Mouse (Mus musculus) megakaryocyte-erythroid progenitor cell, adult 5-6 weeks (primary cell): ENCODE data around the gene Ahsg. TPM values are rescaled to one million over a fixed set of nuclear protein-coding genes. Genes with fewer than 3 reads are reported as not detected.

Source experiments
- ATAC-seq: replicated peaks from 2 replicates; pipeline ENCODE4 v1.8.0; 2016; ENCODE audit warnings: mild to moderate bottlenecking, inconsistent platforms; ENCODE audit not compliant: severe bottlenecking, poor library complexity, low FRiP score, low TSS enrichment
- total RNA-seq, 2 experiments: library from RNA; stranded (forward) in 1 of 2; stranded (reverse) in 1 of 2; fragments of 200-1000, 215-1000 nt in 1 of 2; fragments of >200 nt in 1 of 2; fragmentation: Nextera tagmentation in 1 of 2; gene quantifications; 2 replicates each; pipeline ENCODE4 v1.2.3; 2014 to 2017

Gene Ahsg
- not detected in 2 replicates for total RNA-seq (2014; fragmentation: Nextera tagmentation)
- not detected in 2 replicates for total RNA-seq (2017)

DNA sequence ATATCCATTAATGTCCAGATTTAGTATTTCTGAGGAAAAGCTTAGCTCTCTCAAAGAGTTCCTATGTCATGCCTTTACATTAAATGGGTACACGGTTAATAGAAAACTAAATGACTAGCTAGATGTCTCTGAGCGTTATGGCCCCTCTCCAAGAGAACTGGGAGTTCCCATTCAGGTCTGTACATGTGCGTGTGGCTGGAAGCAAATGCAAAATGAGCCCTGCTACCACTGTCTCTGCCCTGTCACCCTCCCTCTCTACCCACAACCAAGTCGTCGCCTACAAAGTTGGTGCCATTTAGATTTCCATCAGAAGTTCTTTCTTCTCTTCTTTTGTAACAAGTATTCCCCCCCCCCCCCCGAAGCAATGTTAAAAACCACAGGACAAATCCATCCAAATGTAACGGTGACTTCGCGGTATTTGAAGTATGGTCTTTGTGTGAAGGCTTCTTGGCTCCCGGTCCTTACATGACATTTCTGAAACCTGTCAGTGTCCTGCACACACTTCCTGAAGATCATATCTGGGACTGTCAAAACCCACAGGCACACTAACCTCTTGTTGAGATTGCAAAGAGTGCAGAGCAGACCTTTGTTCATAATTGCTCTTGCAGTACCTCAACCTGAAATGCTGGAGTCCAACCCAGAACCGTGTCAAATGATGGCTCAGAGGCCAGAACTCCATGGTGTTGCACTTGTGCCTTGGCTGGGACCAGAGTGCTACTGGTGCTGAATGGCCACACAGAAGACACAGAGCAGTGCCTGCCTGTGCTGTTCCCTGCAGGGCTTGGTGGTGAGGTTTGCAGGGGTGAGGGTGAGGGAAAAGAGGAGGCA, at the start of gene Ahsg:
TSS of gene Ahsg (plus strand) at position 595 of the 828 bp plus-strand sequence.
- ATAC-seq, result no peak

GRCm38 (mm10) chr16:22842871-22843270, 48.2 kb upstream of the Ahsg start:
- no peak for ATAC-seq

DNA sequence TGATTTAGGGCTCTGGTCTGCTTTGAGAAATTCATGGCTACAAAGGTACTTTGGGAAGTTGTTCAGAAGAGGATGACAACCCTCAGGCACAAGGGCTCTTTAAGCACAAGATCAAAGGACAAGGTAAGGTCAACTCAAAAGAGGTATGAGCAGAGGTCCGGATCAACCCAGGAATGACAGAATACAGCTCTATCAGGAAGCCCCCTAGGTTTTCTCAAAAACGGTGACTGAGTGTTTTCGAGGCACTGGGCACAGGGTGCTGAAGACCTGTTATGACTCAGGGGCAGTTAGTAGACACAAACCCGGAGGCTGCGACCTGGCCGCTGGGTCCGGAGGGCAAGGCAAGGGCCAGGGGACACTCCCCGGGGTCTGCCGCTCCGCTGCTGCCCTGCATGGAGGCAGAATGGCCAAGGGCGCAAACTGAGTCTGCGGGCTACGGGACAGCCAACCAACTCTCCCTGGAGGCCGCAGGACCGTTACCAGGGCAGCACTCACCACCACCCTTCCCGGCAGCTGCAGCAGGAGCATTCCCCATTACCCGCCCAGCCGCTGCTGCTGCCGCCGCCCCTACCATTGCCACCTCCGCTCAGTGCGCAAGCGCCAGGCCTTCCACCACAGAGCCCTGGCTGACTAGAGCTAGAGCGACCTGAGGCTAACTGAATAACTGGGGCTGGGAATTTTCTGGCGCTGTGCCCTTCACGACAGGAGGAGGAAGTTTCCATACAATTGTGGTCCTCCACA, 46.8 kb upstream of the Ahsg start:
- peak; percentile 97 for ATAC-seq

DNA sequence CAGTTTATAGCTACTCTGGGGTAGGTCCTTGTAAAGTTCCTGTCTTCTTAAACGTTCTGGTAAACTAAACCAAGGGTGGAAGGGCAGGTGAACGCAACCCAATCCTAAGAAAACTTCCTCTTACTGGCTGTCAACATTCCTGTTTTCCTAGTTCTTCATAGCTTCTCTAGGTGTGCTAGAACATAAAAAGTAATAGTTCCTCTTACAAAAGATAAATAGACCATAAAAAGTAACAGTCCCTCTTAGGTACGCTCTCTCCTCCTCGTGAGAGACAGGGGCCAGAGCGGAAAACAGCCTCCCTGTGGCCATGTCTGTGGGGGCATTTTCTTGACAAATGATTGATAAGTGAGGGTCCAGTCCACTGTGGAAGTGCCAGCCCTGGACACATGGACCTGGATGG, 46.2 kb upstream of the Ahsg start:
- no peak for ATAC-seq

- no peak for ATAC-seq
Measured at GRCm38 (mm10) chr16:22845481-22845880, 45.6 kb upstream of the Ahsg start.

DNA sequence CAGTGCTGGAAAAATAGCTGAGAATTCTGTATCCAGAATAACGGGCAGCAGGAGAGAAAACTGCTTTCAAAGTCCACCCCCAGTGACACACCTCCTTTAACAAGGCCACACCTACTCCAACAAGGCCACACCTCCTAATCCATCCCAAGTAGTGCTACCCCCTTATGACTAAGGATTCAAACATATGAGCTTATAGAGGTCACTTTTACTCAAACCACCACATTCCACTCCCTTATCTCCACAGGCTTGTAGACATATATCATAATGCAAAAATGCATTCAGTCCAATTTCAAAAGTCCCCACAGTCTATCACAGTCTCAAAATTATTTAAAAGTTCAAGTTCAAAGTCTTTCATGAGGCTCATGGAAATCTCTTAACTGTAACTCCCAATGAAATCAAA, 43.4 kb upstream of the Ahsg start:
- no peak for ATAC-seq

GRCm38 (mm10) chr16:22848331-22848730, 42.7 kb upstream of the Ahsg start:
- ATAC-seq, result no peak

- peak; percentile 39; the same call in 1 of the 2 replicates for ATAC-seq
Measured at GRCm38 (mm10) chr16:22852709-22853108, 38.4 kb upstream of the Ahsg start.

DNA sequence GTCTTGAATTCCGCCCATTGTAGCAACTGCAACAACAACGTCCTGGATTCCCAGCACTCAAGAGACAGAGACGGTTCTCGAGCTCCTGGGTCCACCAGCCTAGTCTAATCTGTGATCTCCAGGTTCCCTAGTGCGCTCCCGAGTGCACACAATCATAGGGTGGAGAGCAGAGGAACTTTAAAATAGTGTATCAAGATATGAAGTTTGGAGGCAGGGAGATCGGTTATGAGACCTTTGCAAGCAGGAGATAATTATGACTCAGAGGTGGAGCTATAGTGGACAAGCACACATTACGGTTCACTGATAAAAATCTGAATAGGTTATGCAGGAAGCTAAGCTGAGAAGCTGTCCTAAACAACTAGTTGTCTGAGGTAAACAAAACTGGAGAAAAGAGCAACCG, 34.3 kb upstream of the Ahsg start:
- ATAC-seq, result peak; percentile 48

GRCm38 (mm10) chr16:22857431-22858113, 33.5 kb upstream of the Ahsg start, which contains the start of the genes Tbccd1 and Dnajb11:
Gene Tbccd1 (minus strand): TSS chr16:22857669.
Gene Dnajb11 (plus strand): TSS chr16:22857845.
- peak; percentile 95 for ATAC-seq

DNA sequence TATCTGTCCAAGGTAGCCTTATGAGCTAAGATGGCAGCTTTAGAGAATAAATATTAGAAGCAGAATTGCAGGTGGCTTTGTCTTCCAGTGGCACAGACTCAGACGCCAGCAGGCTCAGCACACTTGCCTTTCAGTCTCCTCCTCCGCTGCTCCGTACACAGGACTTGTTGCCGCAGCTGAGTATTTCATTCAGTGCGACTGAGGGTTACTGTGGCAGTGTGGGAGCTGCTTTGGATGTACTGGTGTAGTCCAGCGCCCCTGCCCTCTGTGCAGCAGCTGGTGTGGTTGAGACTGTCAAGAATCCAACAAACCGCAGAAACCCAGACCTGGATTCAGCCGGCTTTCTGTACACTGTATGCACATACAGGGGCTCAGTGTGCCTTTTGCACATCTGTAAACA, 18.7 kb upstream of the Ahsg start:
- no peak for ATAC-seq

GRCm38 (mm10) chr16:22873369-22873768, 17.7 kb upstream of the Ahsg start:
- no peak for ATAC-seq

DNA sequence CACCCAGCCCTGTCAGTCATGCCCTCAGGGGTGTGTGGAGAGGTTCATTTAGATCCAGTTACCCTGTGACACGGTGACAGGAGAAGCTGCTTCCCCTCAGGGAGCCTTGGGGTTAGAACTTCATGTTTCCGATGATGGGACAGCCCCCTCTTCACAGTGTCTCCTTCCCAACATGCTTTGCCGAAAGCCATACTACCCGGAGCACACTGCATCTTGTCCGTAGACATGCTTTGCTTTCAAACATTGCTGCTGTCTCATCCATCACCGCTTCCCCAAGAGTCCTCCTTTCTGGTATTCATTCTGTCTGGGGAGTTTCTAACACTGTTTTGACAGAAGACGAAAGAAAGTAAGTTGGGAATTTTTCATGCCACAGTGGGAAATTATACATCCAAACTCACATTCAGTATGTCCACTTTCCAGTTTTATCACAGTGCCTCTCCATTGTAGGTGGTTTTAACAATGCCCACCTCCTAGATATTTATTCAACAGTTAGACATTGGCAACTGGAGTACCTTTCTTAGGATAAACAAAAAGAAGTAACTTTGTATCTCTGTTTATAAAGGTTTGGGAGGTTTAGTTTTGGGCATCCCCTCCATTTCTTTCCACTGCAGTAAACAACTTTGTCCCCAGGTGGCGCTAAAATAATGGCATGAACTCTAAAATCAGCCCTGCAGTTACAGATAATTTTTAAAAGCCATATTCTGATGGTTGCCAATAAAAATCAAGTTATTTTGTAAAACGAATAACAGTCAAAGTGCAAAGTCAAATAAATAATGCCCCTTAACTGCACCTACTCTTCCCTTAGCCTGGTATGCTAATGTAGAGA, 14.6 kb upstream of the Ahsg start:
- ATAC-seq, result no peak

GRCm38 (mm10) chr16:22877660-22878390, 13.3 kb upstream of the Ahsg start:
- ATAC-seq, result no peak

GRCm38 (mm10) chr16:22878716-22879115, 12.4 kb upstream of the Ahsg start:
- no peak for ATAC-seq

DNA sequence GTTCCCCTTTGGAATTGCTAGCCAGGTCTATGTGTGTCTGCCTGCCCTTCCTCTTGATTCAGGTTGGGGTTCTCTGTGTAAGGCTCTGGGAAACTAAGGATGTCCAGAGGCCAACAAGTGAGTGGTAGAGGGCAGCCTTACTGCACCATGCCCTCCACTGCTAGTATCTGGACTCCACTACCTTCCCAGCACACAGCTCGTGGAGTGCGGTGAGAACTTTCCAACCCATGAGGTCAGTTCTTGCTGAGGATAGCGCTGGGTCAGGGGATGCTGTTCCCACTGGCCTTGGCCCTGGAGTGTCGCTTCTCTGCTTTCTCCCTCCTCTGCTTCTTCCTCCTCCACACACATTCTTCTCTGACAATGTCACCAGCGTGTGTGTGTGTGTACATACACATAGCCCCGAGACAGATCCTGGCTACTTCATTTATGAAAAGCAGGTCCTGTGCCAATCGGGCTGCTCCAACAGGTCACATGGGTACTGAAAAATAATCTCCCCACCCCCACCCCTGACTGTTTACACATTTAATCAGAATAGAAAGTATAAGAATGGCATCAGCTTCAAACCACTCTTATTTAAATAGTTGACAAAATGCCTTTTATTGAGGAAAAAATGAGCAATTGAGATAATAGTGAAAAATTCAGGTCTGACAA, 11.0 kb upstream of the Ahsg start:
- ATAC-seq, result no peak

DNA sequence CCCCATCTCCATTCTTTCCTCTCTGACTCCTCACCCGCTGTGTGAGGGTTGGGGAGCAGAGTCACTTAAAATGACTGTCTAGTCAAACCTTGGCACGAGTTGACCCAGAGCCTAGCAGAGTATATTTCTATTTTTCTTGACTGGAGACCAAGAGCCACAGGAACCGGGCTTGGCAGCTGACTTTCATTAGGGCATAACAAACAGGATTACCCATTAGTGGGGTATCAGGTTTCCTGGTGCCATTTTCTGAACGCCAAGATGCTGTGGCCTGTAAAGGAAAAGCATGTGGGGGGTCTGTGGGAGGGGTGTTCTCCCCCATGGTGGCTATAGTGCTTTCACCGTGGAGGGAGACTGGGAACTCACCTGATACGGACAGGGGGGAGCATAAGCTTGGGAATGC, 10.2 kb upstream of the Ahsg start:
- ATAC-seq, result no peak

DNA sequence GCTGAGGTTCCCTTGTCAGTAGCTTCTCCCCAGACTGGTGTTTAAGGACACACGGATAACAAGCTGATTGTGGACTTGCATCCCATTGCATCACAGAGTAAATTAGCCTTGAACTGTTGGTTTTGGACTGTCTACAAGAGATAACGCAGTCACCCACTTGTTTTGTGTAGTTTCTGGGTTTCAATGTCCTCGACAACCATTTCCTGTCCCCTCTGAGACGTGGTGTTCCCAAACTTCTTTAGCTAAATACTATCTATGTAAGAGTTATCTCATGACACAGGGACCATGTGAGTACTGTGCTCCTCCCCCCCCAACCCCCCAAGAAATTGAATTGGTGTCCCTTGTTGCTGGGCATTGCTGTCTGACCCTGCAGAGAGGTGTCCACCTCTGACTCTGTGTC, 9.6 kb upstream of the Ahsg start:
- no peak for ATAC-seq
